Mouse (Mus musculus): ENCODE data around the gene Ms4a4a.

GRCm38 (mm10) chr19:11388949-11389348, 13.6 kb downstream of the Ms4a4a start:
- TF ChIP-seq UBTF (IDR thresholded peaks at IDR 0.05; ENCODE audit: low read depth, low read length): no peak
- TF ChIP-seq IRF4 (IDR thresholded peaks at IDR 0.05; ENCODE audit: low read depth, low read length): no peak
